Mouse (Mus musculus) lung, postnatal 0 days (tissue): ENCODE data around the gene Slc39a12.

Experiments
- CTCF ChIP-seq: IDR thresholded peaks from 2 replicates; pipeline ENCODE4 v1.5.1; 2016; ENCODE audit warnings: antibody characterized with exemption, mild to moderate bottlenecking
- EP300 ChIP-seq: IDR thresholded peaks from 2 replicates; pipeline ENCODE4 v1.6.1; 2016; ENCODE audit warnings: antibody characterized with exemption, mild to moderate bottlenecking, control low read depth

GRCm38 (mm10) chr2:14535246-14535671 is 147.1 kb downstream of the Slc39a12 start:
- TF ChIP-seq CTCF (no peak), EP300 (no peak)
